ENCODE assay signal across 8 mouse cellular contexts in the genomic region with DNA sequence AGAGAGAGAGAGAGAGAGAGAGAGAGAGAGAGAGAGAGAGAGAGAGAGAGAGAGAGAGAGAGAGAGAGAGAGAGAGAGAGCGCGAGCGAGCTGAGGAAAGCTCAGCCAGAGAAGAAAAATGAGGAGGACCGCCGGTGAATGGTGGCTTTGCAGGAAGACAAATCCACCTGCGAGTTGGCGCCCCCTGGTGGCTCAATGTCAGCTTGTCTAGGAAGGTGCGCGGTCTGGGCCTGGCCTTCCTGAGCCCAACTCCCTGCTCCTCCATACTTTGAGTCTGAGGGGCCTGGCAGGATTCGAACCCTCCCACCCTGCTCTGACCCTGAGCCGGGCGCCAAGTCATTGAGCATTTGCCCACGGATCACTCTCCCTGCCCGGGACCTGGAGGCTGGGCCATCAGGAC. TPM values are rescaled to one million over a fixed set of nuclear protein-coding genes. Genes with fewer than 3 reads are reported as not detected.
A peak's percentile ranks its signal among the peaks of the same experiment; 100 is the strongest.
DNase-seq lines count a peak whose midpoint lies in the region; ATAC-seq and TF ChIP-seq lines count a peak whose summit lies in the region.

No protein-coding gene starts in this region.

- DNase-seq in forebrain, embryonic 14.5 days (ENCODE audit: low spot score): peak; percentile 95
- peak; percentile 89 to 93 for DNase-seq in heart, postnatal 10 days
- DNase-seq in layer of hippocampus, adult 11-12 months (ENCODE audit: low spot score): peak; percentile 88
- peak; percentile 90 for DNase-seq in liver, postnatal 0 days
- peak; percentile 87 for DNase-seq in testis, postnatal 14 days (ENCODE audit: low spot score)

- H3K9ac ChIP-seq in forebrain, embryonic 14.5 days (ENCODE audit: low read length): no peak overlapping the region
- no peak overlapping the region for H3K9ac ChIP-seq in liver, postnatal 0 days (replicated peaks)

- intact Hi-C loops in heart, postnatal 10 days (cut with DNase I): loop anchor here (1.0 to 2.0 kb wide), 2 partner anchors 188 to 294 kb away; no protein-coding TSS in a partner anchor

- no peak overlapping the region for H3K27ac ChIP-seq in forebrain, embryonic 14.5 days (ENCODE audit: low read depth, low read length)
- no peak overlapping the region for H3K27ac ChIP-seq in liver, postnatal 0 days (ENCODE audit: low read depth)

- no peak overlapping the region for H3K4me3 ChIP-seq in E14TG2a.4 (replicated peaks; ENCODE audit: low read length)
- H3K4me3 ChIP-seq in forebrain, embryonic 14.5 days (ENCODE audit: low read depth, low read length): peak overlapping the region; percentile 19; the same call in 1 of the 2 replicates
- peak overlapping the region; percentile 33 for H3K4me3 ChIP-seq in liver, postnatal 0 days (ENCODE audit: low read depth, low read length)

- H3K36me3 ChIP-seq in E14TG2a.4 (ENCODE audit: insufficient read depth, low read length): no peaks in the 10 kb centered on the region
- H3K36me3 ChIP-seq in forebrain, embryonic 14.5 days (ENCODE audit: control insufficient read depth, insufficient read depth, low read length): no peaks in the 10 kb centered on the region
- H3K36me3 ChIP-seq in liver, postnatal 0 days (replicated peaks; ENCODE audit: insufficient read depth, low read length): no peaks in the 10 kb centered on the region

- 9% methylated on average over 14 of the region's 14 CpGs for WGBS in forebrain, embryonic 14.5 days
- 8% methylated on average over 13 of the region's 14 CpGs for WGBS in liver, postnatal 0 days (ENCODE audit: insufficient replicate concordance)

- ATAC-seq in cerebellum, adult (ENCODE audit: insufficient number of reproducible peaks, low FRiP score, low TSS enrichment): peak; percentile 71; the same call in 1 of the 2 replicates
- ATAC-seq in forebrain, embryonic 14.5 days: peak; percentile 66
- no peak for ATAC-seq in liver, postnatal 0 days
- peak; percentile 28; the same call in 1 of the 2 replicates for ATAC-seq in neutrophil, adult 5-6 weeks (ENCODE audit: extremely low read depth, insufficient number of reproducible peaks, low FRiP score, poor library complexity, severe bottlenecking)

- H3K4me1 ChIP-seq in E14TG2a.4 (replicated peaks; ENCODE audit: low read depth, low read length): peaks cover 48% of the 10 kb centered on the region
- peaks cover 21% of the 10 kb centered on the region for H3K4me1 ChIP-seq in forebrain, embryonic 14.5 days (ENCODE audit: control insufficient read depth, insufficient read depth, low read length)
- H3K4me1 ChIP-seq in liver, postnatal 0 days (ENCODE audit: insufficient read depth): peaks cover 4% of the 10 kb centered on the region; the same call in 1 of the 2 replicates

- peak overlapping the region; percentile 37 for H3K4me2 ChIP-seq in forebrain, embryonic 14.5 days (ENCODE audit: low read length)
- peak overlapping the region; percentile 45 for H3K4me2 ChIP-seq in liver, postnatal 0 days (ENCODE audit: low read depth, low read length)

- H3K27me3 ChIP-seq in E14TG2a.4 (ENCODE audit: insufficient read depth, low read length): peaks cover 89% of the 10 kb centered on the region
- peaks cover 44% of the 10 kb centered on the region for H3K27me3 ChIP-seq in forebrain, embryonic 14.5 days (replicated peaks; ENCODE audit: control insufficient read depth, insufficient read depth, low read length)
- H3K27me3 ChIP-seq in liver, postnatal 0 days (ENCODE audit: insufficient read depth, low read length): peaks cover 57% of the 10 kb centered on the region

- no peak for TF ChIP-seq EP300 in liver, postnatal 0 days (IDR thresholded peaks at IDR 0.05; ENCODE audit: low read depth)

- H3K9me3 ChIP-seq in E14TG2a.4 (ENCODE audit: low read length): no peaks in the 10 kb centered on the region
- no peaks in the 10 kb centered on the region for H3K9me3 ChIP-seq in forebrain, embryonic 14.5 days (replicated peaks; ENCODE audit: control insufficient read depth, low read length)
- H3K9me3 ChIP-seq in liver, postnatal 0 days (ENCODE audit: low read length): no peaks in the 10 kb centered on the region

- TF ChIP-seq CTCF in E14TG2a.4 (conservative IDR thresholded peaks at IDR 0.05; ENCODE audit: low read length): peak; percentile 72
- TF ChIP-seq CTCF in liver, postnatal 0 days (IDR thresholded peaks at IDR 0.05; ENCODE audit: low read depth): peak; percentile 87

RNA-seq across cellular contexts. Expression of gene Lhx5, which starts 9.2 kb away (rescaled TPM):
- 3.5 and 5.1 TPM in 2 replicates for polyA plus RNA-seq in forebrain, embryonic 14.5 days (2014; fragmentation: Nextera tagmentation; extraction: Ambion mirVana)
- total RNA-seq in heart, postnatal 10 days (2021): not detected
- polyA plus RNA-seq in liver, postnatal 0 days (2015; fragmentation: Nextera tagmentation; extraction: Ambion mirVana): not detected in 2 replicates
- not detected in 2 replicates for total RNA-seq in neutrophil, adult 5-6 weeks (2017)

RNA-seq across cellular contexts. Expression of gene Sdsl, which starts 31.9 kb away (rescaled TPM):
- polyA plus RNA-seq in forebrain, embryonic 14.5 days (2014; fragmentation: Nextera tagmentation; extraction: Ambion mirVana): 2.2 and 3.2 TPM in 2 replicates
- total RNA-seq in heart, postnatal 10 days (2021): 10 to 100 TPM in 1 of 2 experiments, 1 to 10 TPM in 1; 9.1 to 11.2 TPM
- 21.0 and 24.5 TPM in 2 replicates for polyA plus RNA-seq in liver, postnatal 0 days (2015; fragmentation: Nextera tagmentation; extraction: Ambion mirVana)
- total RNA-seq in neutrophil, adult 5-6 weeks (2017): not detected in 2 replicates

RNA-seq across cellular contexts. Expression of gene Sds, which starts 35.6 kb away (rescaled TPM):
- not detected in 2 replicates for polyA plus RNA-seq in forebrain, embryonic 14.5 days (2014; fragmentation: Nextera tagmentation; extraction: Ambion mirVana)
- total RNA-seq in heart, postnatal 10 days (2021): not detected
- polyA plus RNA-seq in liver, postnatal 0 days (2015; fragmentation: Nextera tagmentation; extraction: Ambion mirVana): 32.4 and 32.5 TPM in 2 replicates
- not detected in 2 replicates for total RNA-seq in neutrophil, adult 5-6 weeks (2017)

Comparison
In these comparisons a context has a peak if more than half of its experiments do, and no peak if none do; other contexts are left out.
1. RNA of gene Sdsl, which starts 31.9 kb away (total RNA-seq): 9.1 to 11.2 TPM in heart, postnatal 10 days; not detected in neutrophil, adult 5-6 weeks; every median in the first group is over 10 times any median in the second.
2. Peak in every context shown above with its lines, with median percentiles within 50 percentile points of each other: DNase-seq.